16 mouse cellular contexts compared by ENCODE assay signal in the genomic region with DNA sequence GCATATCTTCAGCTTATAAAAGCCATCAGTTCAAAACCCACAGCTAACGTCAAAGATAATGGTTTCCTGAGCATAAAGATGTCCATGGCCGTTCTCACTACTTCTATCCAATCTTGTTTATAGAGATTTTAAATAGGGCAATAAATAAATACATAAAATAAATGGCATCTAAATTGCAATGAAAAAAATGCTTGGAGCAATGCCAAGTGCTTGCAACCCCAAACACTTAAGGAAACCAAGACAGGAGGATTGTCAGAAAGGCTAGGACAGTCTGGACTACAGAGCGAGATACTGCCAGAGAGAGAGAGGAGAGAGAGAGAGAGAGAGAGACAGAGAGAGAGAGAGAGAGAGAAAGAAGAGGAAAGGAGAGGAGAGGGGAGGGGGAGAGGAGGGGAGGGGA.
"Had no signal": no experiment of that assay in that cellular context is flagged by ENCODE, and none has a peak within 500 bp of the region (broad histone marks: within the 10 kb centered on the region; RNA-seq: fewer than 3 reads in every experiment).

No protein-coding gene starts in this region.

- H3K36me3 ChIP-seq: neural tube, embryonic 13.5 days; neural tube, embryonic 15.5 days; stomach, embryonic 15.5 days had no signal

- H3K4me3 ChIP-seq: neural tube, embryonic 13.5 days; neural tube, embryonic 15.5 days; stomach, embryonic 15.5 days had no signal

- H3K27me3 ChIP-seq: neural tube, embryonic 13.5 days; neural tube, embryonic 15.5 days; stomach, embryonic 15.5 days had no signal

- H3K9me3 ChIP-seq: neural tube, embryonic 13.5 days; neural tube, embryonic 15.5 days; stomach, embryonic 15.5 days had no signal

- H3K4me2 ChIP-seq: neural tube, embryonic 13.5 days; neural tube, embryonic 15.5 days; stomach, embryonic 15.5 days had no signal

- DNase-seq: retina, postnatal 1 day; right cerebral cortex, adult 18-20 months; right cerebral cortex, postnatal 14 days; right cerebral cortex, postnatal 25 days; right cerebral cortex, postnatal 4 days; spleen, adult 18-20 months; thymus, adult 18-20 months; thymus, adult 2 months; thymus, postnatal 14 days; thymus, postnatal 25 days; thymus, postnatal 36 days; thymus, postnatal 4 days had no signal

- H3K27ac ChIP-seq: neural tube, embryonic 13.5 days; neural tube, embryonic 15.5 days; stomach, embryonic 15.5 days; stomach, postnatal 0 days had no signal

- H3K9ac ChIP-seq: neural tube, embryonic 13.5 days; neural tube, embryonic 15.5 days; stomach, embryonic 15.5 days had no signal
